Mouse (Mus musculus) liver, postnatal 0 days (tissue): ENCODE results near the gene Nt5m.

Source experiments
- CTCF ChIP-seq: sonication (generic); IDR thresholded peaks from 2 replicates; pipeline ENCODE4 v1.5.1; 2016; ENCODE audit warnings: antibody characterized with exemption, low read depth
- EP300 ChIP-seq: IDR thresholded peaks from 2 replicates; pipeline ENCODE4 v1.6.1; 2016; ENCODE audit warnings: antibody characterized with exemption, low read depth, mild to moderate bottlenecking

DNA sequence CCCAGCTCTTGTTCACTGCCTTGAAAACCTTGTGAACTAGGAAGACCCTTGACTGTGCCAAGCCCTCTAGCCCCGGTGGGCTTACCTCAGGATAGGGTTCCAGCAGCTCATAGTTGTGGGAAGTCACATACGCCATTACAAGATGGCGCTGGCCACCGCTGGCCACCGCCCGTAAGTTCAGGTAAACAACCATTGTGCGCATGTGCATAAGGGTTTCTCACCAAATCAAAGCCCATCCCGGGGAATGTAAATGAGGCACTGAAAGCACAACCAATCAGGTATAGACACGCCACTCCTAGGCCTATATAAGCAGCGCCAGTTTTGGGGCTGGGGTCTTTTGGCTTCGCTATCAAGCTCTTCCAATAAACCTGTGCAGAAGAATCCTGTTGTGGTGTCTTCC is 7.1 kb downstream of the Nt5m start:
- no peak for TF ChIP-seq CTCF
- TF ChIP-seq EP300, result no peak
